Mouse (Mus musculus) G1E (cell line): ENCODE measurements around the gene AI481877. TPM values are rescaled to one million over a fixed set of nuclear protein-coding genes. Genes with fewer than 3 reads are reported as not detected.

Experiments
- ATAC-seq: 2 replicates; pipeline ENCODE4 v1.8.0; 2016; ENCODE audit warnings: mild to moderate bottlenecking; ENCODE audit not compliant: insufficient number of reproducible peaks, poor library complexity, low FRiP score, severe bottlenecking; ENCODE audit errors: extremely low read depth
- DNase-seq: peaks from one replicate; pipeline ENCODE4 v3.0.0; 2012; ENCODE audit warnings: low spot score
- H3K27me3 ChIP-seq: 2 replicates; pipeline ENCODE4 v1.6.1; 2012; ENCODE audit warnings: mild to moderate bottlenecking, low read length, inconsistent platforms; ENCODE audit not compliant: insufficient read depth
- H3K36me3 ChIP-seq: replicated peaks from 2 replicates; pipeline ENCODE3; 2012; ENCODE audit warnings: mild to moderate bottlenecking, inconsistent platforms
- H3K4me1 ChIP-seq: 2 replicates; pipeline ENCODE4 v1.6.1; 2012; ENCODE audit warnings: low read depth, low read length, inconsistent platforms, mixed read lengths; ENCODE audit not compliant: insufficient read depth
- H3K4me3 ChIP-seq: 2 replicates; pipeline ENCODE4 v1.5.1; 2012; ENCODE audit warnings: low read depth, mild to moderate bottlenecking, inconsistent platforms, low read length, moderate library complexity, mixed read lengths
- H3K9me3 ChIP-seq: replicated peaks from 2 replicates; pipeline ENCODE4 v1.6.1; 2012; ENCODE audit warnings: inconsistent platforms
- CTCF ChIP-seq: IDR thresholded peaks from 2 replicates; pipeline ENCODE4 v1.5.1; 2012; ENCODE audit warnings: low read depth, low read length, inconsistent platforms, mixed read lengths
- GATA1 ChIP-seq: IDR thresholded peaks from 2 replicates; pipeline ENCODE4 v1.6.1; 2012; ENCODE audit warnings: borderline replicate concordance, low read length, inconsistent platforms, mixed read lengths
- GATA2 ChIP-seq: IDR thresholded peaks from 2 replicates; pipeline ENCODE4 v1.6.1; 2012; ENCODE audit warnings: low read depth, low read length, inconsistent platforms, borderline replicate concordance
- POLR2AphosphoS5 ChIP-seq: IDR thresholded peaks from 2 replicates; pipeline ENCODE4 v1.6.1; 2012; ENCODE audit warnings: low read depth, low read length, inconsistent platforms; ENCODE audit not compliant: insufficient replicate concordance
- TAL1 ChIP-seq: conservative IDR thresholded peaks from 2 replicates; pipeline ENCODE4 v1.6.1; 2012; ENCODE audit warnings: low read depth, low read length, inconsistent platforms, mixed read lengths
- polyA plus RNA-seq: library from polyadenylated mRNA; stranded (reverse); fragments of >175 nt; gene quantifications from 2 replicates; pipeline ENCODE4 v1.2.3, GENCODE M21; 2012
- total RNA-seq, 2 experiments: library from RNA; stranded (forward) in 1 of 2; stranded (reverse) in 1 of 2; fragments of 200-1000 nt in 1 of 2; fragments of >200 nt in 1 of 2; fragmentation: Nextera tagmentation in 1 of 2; gene quantifications; 2 replicates each; pipeline ENCODE4 v1.2.3; 2014 to 2017

AI481877 gene
- total and polyA plus RNA-seq, 3 experiments, result 0.05 to 0.68 TPM; not detected in 1

GRCm38 (mm10) chr4:59175929-59176328, 37.1 kb upstream of the AI481877 start:
- peaks cover 36% of the 10 kb centered on the region for H3K4me1 ChIP-seq
- DNase-seq (no peak), ATAC-seq (no peak)
- H3K9me3 ChIP-seq, result no peaks in the 10 kb centered on the region
- no peak for TF ChIP-seq POLR2AphosphoS5
- no peak for TF ChIP-seq CTCF
- TF ChIP-seq TAL1, result no peak
- no peak for TF ChIP-seq GATA1
- TF ChIP-seq GATA2, result no peak
- no peaks in the 10 kb centered on the region for H3K27me3 ChIP-seq
- H3K36me3 ChIP-seq, result no peaks in the 10 kb centered on the region
- no peak overlapping the region for H3K4me3 ChIP-seq

- TF ChIP-seq GATA2 (no peak), CTCF (no peak), GATA1 (no peak), TAL1 (no peak), POLR2AphosphoS5 (no peak)
- Histone ChIP-seq H3K4me3 (no peak overlapping the region), H3K36me3 (no peaks in the 10 kb centered on the region), H3K9me3 (no peaks in the 10 kb centered on the region), H3K4me1 (peaks cover 31% of the 10 kb centered on the region), H3K27me3 (no peaks in the 10 kb centered on the region)
- DNase-seq (no peak), ATAC-seq (no peak)
Measured at GRCm38 (mm10) chr4:59175003-59175402, 36.2 kb upstream of the AI481877 start.

GRCm38 (mm10) chr4:59173181-59173922, 34.6 kb upstream of the AI481877 start:
- H3K27me3 ChIP-seq, result no peaks in the 10 kb centered on the region
- peak; percentile 59 for ATAC-seq
- H3K4me1 ChIP-seq, result peaks cover 46% of the 10 kb centered on the region
- no peak for DNase-seq
- TF ChIP-seq CTCF (no peak), TAL1 (no peak), GATA2 (no peak), POLR2AphosphoS5 (no peak), GATA1 (no peak)
- H3K9me3 ChIP-seq, result no peaks in the 10 kb centered on the region
- H3K4me3 ChIP-seq, result no peak overlapping the region
- no peaks in the 10 kb centered on the region for H3K36me3 ChIP-seq

- no peaks in the 10 kb centered on the region for H3K27me3 ChIP-seq
- H3K36me3 ChIP-seq, result no peaks in the 10 kb centered on the region
- H3K4me1 ChIP-seq, result peaks cover 53% of the 10 kb centered on the region
- H3K9me3 ChIP-seq, result no peaks in the 10 kb centered on the region
- TF ChIP-seq CTCF (no peak), POLR2AphosphoS5 (no peak), GATA2 (no peak)
- no peak for DNase-seq
- no peak overlapping the region for H3K4me3 ChIP-seq
- no peak for ATAC-seq
Measured at GRCm38 (mm10) chr4:59172616-59173015, 33.8 kb upstream of the AI481877 start.

GRCm38 (mm10) chr4:59169981-59170380, 31.2 kb upstream of the AI481877 start:
- no peaks in the 10 kb centered on the region for H3K36me3 ChIP-seq
- ATAC-seq (no peak), DNase-seq (no peak)
- no peak overlapping the region for H3K4me3 ChIP-seq
- no peaks in the 10 kb centered on the region for H3K27me3 ChIP-seq
- no peak for TF ChIP-seq GATA2
- TF ChIP-seq GATA1, result no peak
- no peak for TF ChIP-seq TAL1
- TF ChIP-seq POLR2AphosphoS5, result no peak
- TF ChIP-seq CTCF, result no peak
- H3K4me1 ChIP-seq, result peaks cover 56% of the 10 kb centered on the region
- H3K9me3 ChIP-seq, result no peaks in the 10 kb centered on the region

GRCm38 (mm10) chr4:59167251-59167847, 28.6 kb upstream of the AI481877 start:
- Histone ChIP-seq H3K27me3 (no peaks in the 10 kb centered on the region), H3K4me3 (no peak overlapping the region), H3K9me3 (no peaks in the 10 kb centered on the region), H3K4me1 (peaks cover 47% of the 10 kb centered on the region), H3K36me3 (no peaks in the 10 kb centered on the region)
- DNase-seq (no peak), ATAC-seq (no peak)
- TF ChIP-seq POLR2AphosphoS5 (no peak), TAL1 (no peak), GATA1 (no peak), GATA2 (no peak), CTCF (no peak)

GRCm38 (mm10) chr4:59164034-59164433, 25.3 kb upstream of the AI481877 start:
- ATAC-seq (no peak), DNase-seq (no peak)
- Histone ChIP-seq H3K9me3 (no peaks in the 10 kb centered on the region), H3K27me3 (no peaks in the 10 kb centered on the region), H3K36me3 (no peaks in the 10 kb centered on the region), H3K4me3 (no peak overlapping the region), H3K4me1 (peaks cover 66% of the 10 kb centered on the region)
- TF ChIP-seq TAL1 (no peak), GATA1 (no peak), POLR2AphosphoS5 (no peak), CTCF (no peak), GATA2 (no peak)
